Mouse (Mus musculus): ENCODE measurements around the gene C1galt1c1. TPM values are rescaled to one million over a fixed set of nuclear protein-coding genes. Genes with fewer than 3 reads are reported as not detected.

C1galt1c1 gene
- polyA plus RNA-seq, 1 experiment from 2014 or later = 12.0 TPM

DNA sequence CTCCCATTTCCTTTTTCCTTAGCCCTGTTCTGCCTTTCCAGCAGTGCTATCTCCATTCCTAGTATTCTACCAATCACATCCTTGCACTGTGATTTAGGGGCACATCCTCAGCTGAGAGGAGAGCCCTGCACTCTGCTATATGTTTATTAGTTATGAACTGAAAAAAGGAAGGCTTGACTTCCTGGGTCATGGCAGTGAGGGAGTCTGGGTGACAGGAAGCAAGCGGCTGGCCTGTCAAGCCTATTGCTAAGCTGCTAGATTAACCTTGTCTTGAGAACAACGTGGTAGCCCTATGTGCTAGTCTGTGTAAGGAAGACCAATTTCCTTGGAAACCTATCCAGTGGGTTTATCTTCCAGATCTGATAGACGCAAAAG lies 33.9 kb downstream of the C1galt1c1 start:
- H3K4me1 ChIP-seq (replicated peaks) = peaks cover 4% of the 10 kb centered on the region
- H3K36me3 ChIP-seq (replicated peaks) = no peaks in the 10 kb centered on the region
- WGBS (ENCODE audit: insufficient replicate concordance) = 4% methylated on average over 3 of the region's 3 CpGs
- H3K9ac ChIP-seq = peak overlapping the region; percentile 37; the same call in 1 of the 2 replicates
- peak overlapping the region; percentile 68 for H3K27ac ChIP-seq (replicated peaks)
- peak overlapping the region; percentile 59 for H3K4me3 ChIP-seq (replicated peaks)
- ATAC-seq (ENCODE audit: insufficient read depth) = peak; percentile 61
- peak overlapping the region; percentile 63 for H3K4me2 ChIP-seq
- H3K9me3 ChIP-seq (replicated peaks) = no peaks in the 10 kb centered on the region
- no peaks in the 10 kb centered on the region for H3K27me3 ChIP-seq

- H3K4me3 ChIP-seq (replicated peaks) = peak within 1 kb of the TSS; percentile 59
- H3K9me3 ChIP-seq (replicated peaks) = no peaks in the 10 kb centered on the region
- no peaks in the 10 kb centered on the region for H3K27me3 ChIP-seq
- H3K4me2 ChIP-seq = peak within 1 kb of the TSS; percentile 63
- H3K36me3 ChIP-seq (replicated peaks) = no peaks in the 10 kb centered on the region
- H3K4me1 ChIP-seq (replicated peaks) = peaks cover 4% of the 10 kb centered on the region
- 14% methylated on average over 26 of the region's 26 CpGs for WGBS (ENCODE audit: insufficient replicate concordance)
- H3K27ac ChIP-seq (replicated peaks) = peak within 1 kb of the TSS; percentile 68
- H3K9ac ChIP-seq = peak within 1 kb of the TSS; percentile 37; the same call in 1 of the 2 replicates
- peak; percentile 71 for ATAC-seq (ENCODE audit: insufficient read depth)
Observed at GRCm38 (mm10) chrX:38600177-38600994, 34.5 kb downstream of the C1galt1c1 start, which contains the start of gene Mcts1. Gene Mcts1, plus strand, starts transcription at chrX:38600578.

GRCm38 (mm10) chrX:38593180-38593889 lies 41.6 kb downstream of the C1galt1c1 start:
- H3K4me1 ChIP-seq (replicated peaks) = peaks cover 36% of the 10 kb centered on the region
- 34% methylated on average over 5 of the region's 5 CpGs for WGBS (ENCODE audit: insufficient replicate concordance)
- H3K9me3 ChIP-seq (replicated peaks) = no peaks in the 10 kb centered on the region
- H3K27ac ChIP-seq (replicated peaks) = peak overlapping the region; percentile 29
- H3K9ac ChIP-seq = no peak overlapping the region
- no peak overlapping the region for H3K4me3 ChIP-seq (replicated peaks)
- no peaks in the 10 kb centered on the region for H3K27me3 ChIP-seq
- no peaks in the 10 kb centered on the region for H3K36me3 ChIP-seq (replicated peaks)
- no peak overlapping the region; the same call in none of the 2 replicates for H3K4me2 ChIP-seq
- peak; percentile 68 for ATAC-seq (ENCODE audit: insufficient read depth)

GRCm38 (mm10) chrX:38591749-38592148 lies 43.1 kb downstream of the C1galt1c1 start:
- Histone ChIP-seq H3K9ac (no peak overlapping the region), H3K36me3 (replicated peaks) (no peaks in the 10 kb centered on the region), H3K27ac (replicated peaks) (peak overlapping the region; percentile 45; the same call in 1 of the 2 replicates), H3K27me3 (no peaks in the 10 kb centered on the region), H3K4me1 (replicated peaks) (peaks cover 36% of the 10 kb centered on the region), H3K9me3 (replicated peaks) (no peaks in the 10 kb centered on the region), H3K4me2 (no peak overlapping the region), H3K4me3 (replicated peaks) (no peak overlapping the region)
- WGBS (ENCODE audit: insufficient replicate concordance) = 47% methylated on average over 3 of the region's 3 CpGs
- 0 out of 2 replicates have a peak, but pooled peaks have one; percentile 22 for ATAC-seq (ENCODE audit: insufficient read depth)

GRCm38 (mm10) chrX:38589827-38590226 lies 45.1 kb downstream of the C1galt1c1 start:
- Histone ChIP-seq H3K9me3 (replicated peaks) (no peaks in the 10 kb centered on the region), H3K4me3 (replicated peaks) (no peak overlapping the region), H3K4me1 (replicated peaks) (peaks cover 36% of the 10 kb centered on the region), H3K36me3 (replicated peaks) (no peaks in the 10 kb centered on the region), H3K9ac (no peak overlapping the region), H3K4me2 (no peak overlapping the region), H3K27ac (replicated peaks) (peak overlapping the region; percentile 26; the same call in 1 of the 2 replicates), H3K27me3 (no peaks in the 10 kb centered on the region)
- peak; percentile 68 for ATAC-seq (ENCODE audit: insufficient read depth)
- 23% methylated on average over 4 of the region's 4 CpGs for WGBS (ENCODE audit: insufficient replicate concordance)

GRCm38 (mm10) chrX:38583261-38583660 lies 51.6 kb downstream of the C1galt1c1 start:
- Histone ChIP-seq H3K4me1 (replicated peaks) (no peaks in the 10 kb centered on the region), H3K27me3 (no peaks in the 10 kb centered on the region), H3K4me3 (replicated peaks) (no peak overlapping the region), H3K9ac (no peak overlapping the region), H3K4me2 (no peak overlapping the region), H3K27ac (replicated peaks) (no peak overlapping the region), H3K36me3 (replicated peaks) (no peaks in the 10 kb centered on the region), H3K9me3 (replicated peaks) (no peaks in the 10 kb centered on the region)
- ATAC-seq (ENCODE audit: insufficient read depth) = peak; percentile 72

DNA sequence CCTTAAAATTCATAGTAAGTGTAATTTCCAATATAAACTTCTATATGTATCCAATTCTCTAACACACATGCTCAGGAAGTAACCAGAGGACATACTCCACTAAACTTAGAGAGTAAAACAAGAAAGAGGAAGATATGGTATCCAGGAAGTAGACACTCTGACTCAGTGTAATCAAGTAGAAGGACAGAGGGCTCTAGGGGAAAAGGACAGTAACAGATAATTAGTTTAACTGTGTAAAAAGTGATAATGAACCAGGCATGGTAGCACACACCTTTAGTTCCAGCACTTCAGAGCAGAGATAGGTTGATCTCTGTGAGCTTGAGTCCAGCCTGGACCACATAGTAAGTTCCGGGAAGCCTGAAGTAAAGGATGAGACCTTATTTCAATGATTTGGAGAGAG lies 53.7 kb downstream of the C1galt1c1 start:
- no peak overlapping the region for H3K27ac ChIP-seq (replicated peaks)
- WGBS (ENCODE audit: insufficient replicate concordance) = 44% methylated on average over 1 of the region's 1 CpGs
- no peak for ATAC-seq (ENCODE audit: insufficient read depth)

More for the DNA sequence above, 53.7 kb downstream of the C1galt1c1 start:
- Histone ChIP-seq H3K27me3 (no peaks in the 10 kb centered on the region), H3K4me1 (replicated peaks) (peaks cover 4% of the 10 kb centered on the region), H3K4me3 (replicated peaks) (no peak overlapping the region), H3K36me3 (replicated peaks) (no peaks in the 10 kb centered on the region), H3K9ac (no peak overlapping the region), H3K9me3 (replicated peaks) (no peaks in the 10 kb centered on the region), H3K4me2 (no peak overlapping the region)

Other genes with a start within 250 kb of the C1galt1c1 start
- gene Lamp2, start 178.6 kb downstream of the C1galt1c1 start, polyA plus RNA-seq (2015; fragmentation: Nextera tagmentation; extraction: Ambion mirVana) = 75.2 and 76.8 TPM in 2 replicates
- gene Cul4b, start 58.9 kb downstream of the C1galt1c1 start, polyA plus RNA-seq (2015; fragmentation: Nextera tagmentation; extraction: Ambion mirVana) = 7.7 and 8.6 TPM in 2 replicates
- gene Mcts1, start 34.5 kb downstream of the C1galt1c1 start, polyA plus RNA-seq (2015; fragmentation: Nextera tagmentation; extraction: Ambion mirVana) = 32.4 and 40.8 TPM in 2 replicates
- not detected in 2 replicates for gene 6030498E09Rik, start 137.6 kb upstream of the C1galt1c1 start, polyA plus RNA-seq (2015; fragmentation: Nextera tagmentation; extraction: Ambion mirVana)

Data from liver, embryonic 15.5 days (tissue).